Mouse (Mus musculus) left cerebral cortex, postnatal 36 days (tissue): Measurements from ENCODE around the gene Alkbh1. TPM values are rescaled to one million over a fixed set of nuclear protein-coding genes. Genes with fewer than 3 reads are reported as not detected.

ENCODE experiments used
- DNase-seq, 2 experiments: peaks; one replicate each; pipeline ENCODE4 v3.0.0; 2021 to 2022; ENCODE audit warnings: low spot score in 2 of 2, mixed read lengths in 1 of 2
- intact Hi-C: fragments of 180-260 bp; cut with DNase I; formaldehyde crosslinking; loops from one replicate; pipeline ENCODE4 v1.15.1; 2025
- total RNA-seq, 2 experiments: library from RNA; stranded (reverse); gene quantifications; 2 replicates each; pipeline ENCODE4 v1.2.3; 2021

Alkbh1 gene
- total RNA-seq, 2 experiments from 2014 or later: 14.6 to 19.0 TPM

- intact Hi-C loops: no loop called here
- DNase-seq: no peak
Measured at GRCm38 (mm10) chr12:87421708-87422507, 21.9 kb downstream of the Alkbh1 start.

DNA sequence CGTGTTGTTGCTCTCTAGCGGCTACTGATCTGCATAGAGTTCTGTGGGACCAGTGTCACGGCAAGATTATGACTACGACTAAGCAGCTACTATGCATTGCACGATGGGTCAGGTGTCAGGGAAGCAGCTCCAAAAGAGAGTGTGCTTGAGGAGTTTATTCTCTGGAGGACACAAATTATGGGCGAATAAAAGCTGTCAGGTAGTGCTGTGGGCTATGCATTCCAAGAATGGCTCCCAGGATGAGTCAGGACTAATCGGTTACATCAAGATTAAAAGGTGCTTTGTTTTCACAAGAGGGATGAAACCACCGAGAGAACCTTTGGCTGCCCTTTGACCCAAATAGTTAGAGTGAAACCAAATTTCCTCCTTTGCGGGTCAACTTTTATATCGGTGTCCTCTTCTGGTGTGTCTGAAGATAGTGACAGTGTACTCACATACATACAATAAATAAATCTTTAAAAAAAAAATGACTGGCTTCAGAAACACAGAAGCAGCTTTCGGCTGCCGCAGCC lies 23.8 kb downstream of the Alkbh1 start:
- no peak for DNase-seq
- intact Hi-C loops: no loop called here

GRCm38 (mm10) chr12:87418921-87419320 lies 24.9 kb downstream of the Alkbh1 start:
- DNase-seq: no peak
- intact Hi-C loops: no loop called here

GRCm38 (mm10) chr12:87416690-87417089 lies 27.1 kb downstream of the Alkbh1 start:
- DNase-seq: peak in 1 of 2 experiments; percentile 13
- intact Hi-C loops: no loop called here

- intact Hi-C loops: no loop called here
- DNase-seq: no peak
Measured at GRCm38 (mm10) chr12:87415358-87415757, 28.5 kb downstream of the Alkbh1 start.

- DNase-seq: peak; percentile 56 to 71
- intact Hi-C loops: no loop called here
Measured at GRCm38 (mm10) chr12:87413179-87413790, 30.5 kb downstream of the Alkbh1 start.

DNA sequence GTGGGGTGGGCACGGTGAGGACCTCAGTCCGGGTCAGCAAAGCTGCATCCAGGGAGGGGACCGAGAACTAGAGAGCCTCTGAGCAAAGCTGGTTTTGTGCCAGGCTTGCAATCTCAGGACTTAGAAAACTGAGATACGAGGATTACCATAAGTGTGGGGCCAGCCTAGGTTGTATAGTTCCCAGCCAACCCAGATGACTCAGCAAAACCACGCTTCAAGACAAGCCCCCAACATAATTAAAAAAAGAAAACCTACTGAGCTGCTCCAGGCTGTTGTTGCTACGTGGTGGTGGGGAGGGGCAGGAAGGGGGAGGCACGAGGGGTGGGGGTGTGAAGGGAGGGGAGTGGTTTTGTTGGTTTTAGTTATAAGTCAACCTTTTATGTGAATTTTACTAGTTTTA lies 32.8 kb downstream of the Alkbh1 start:
- intact Hi-C loops: no loop called here
- no peak for DNase-seq

DNA sequence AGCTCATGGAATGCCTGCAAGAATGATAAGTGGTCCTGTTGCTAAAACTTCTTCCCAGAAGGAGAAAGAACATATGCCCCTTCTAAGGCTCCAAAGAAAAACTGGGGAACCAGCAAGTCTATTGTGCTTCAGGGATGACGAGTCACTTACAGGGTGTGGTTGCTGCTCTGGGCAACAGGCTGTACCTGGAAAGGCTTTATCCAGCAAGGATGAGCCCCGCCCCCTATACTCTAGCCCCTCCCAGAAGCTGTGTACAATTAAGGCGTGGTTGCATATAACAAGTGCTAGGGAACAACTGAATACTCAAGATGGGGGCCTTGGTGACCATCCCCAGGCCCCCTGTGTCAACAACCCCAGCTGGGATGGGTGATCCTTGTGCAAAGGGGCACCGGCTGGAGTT lies 34.7 kb downstream of the Alkbh1 start:
- DNase-seq: no peak
- intact Hi-C loops: no loop called here

DNA sequence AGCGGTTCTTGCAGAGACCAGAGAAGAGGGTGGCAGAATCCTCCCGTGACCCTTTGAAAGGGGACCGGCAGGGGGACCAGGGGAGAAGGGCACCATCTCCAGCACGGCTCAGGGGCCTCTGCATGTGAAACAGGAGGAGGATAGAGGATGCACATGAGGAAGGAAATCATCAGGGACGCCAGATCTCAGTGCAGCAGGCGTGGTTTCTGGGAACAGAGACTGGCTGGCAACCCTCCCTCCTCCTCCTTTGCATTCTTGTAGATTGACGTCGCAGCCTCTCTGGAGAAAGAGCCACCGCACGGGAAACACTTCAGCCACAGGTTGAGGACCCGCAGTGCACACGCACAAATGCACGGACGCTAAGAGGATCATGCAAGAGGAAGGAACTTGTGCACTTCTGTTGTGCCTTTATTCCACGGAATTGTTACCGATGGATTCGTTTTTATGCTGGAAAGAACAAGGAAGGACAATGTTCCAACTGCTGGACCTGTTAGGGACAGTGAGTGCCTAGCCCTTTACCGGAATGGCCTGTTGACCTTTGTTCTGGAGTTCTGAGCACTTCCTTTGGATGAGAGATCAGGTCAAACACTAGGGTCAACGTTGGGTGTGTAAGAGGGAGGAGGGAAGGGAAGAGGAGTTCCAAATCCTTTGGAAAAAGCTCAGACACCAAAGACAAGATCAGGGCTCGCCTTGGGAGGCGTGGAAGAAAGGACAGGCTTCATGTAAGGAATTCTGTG lies 35.8 kb downstream of the Alkbh1 start:
- intact Hi-C loops: no loop called here
- no peak for DNase-seq

DNA sequence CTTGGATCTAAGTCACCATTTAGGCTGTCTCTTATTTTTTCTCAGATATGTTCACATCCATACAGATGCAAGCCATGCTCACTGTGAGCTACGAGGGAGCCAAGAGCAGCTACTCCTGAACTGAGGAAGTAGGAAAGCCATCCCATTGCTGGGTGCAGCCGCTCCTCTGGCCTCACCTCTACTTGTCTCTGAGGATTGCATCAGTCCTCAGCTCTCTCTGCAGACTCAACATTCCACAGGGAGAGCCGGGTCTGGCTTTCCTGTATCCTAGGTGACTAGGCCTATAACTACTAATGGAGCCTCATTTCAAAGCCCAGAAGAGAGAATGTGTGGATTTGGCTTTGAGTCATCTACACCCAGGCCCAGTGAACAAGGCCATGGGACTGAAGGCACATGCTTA lies 38.1 kb downstream of the Alkbh1 start:
- no peak for DNase-seq
- intact Hi-C loops: no loop called here

GRCm38 (mm10) chr12:87405165-87405564 lies 38.7 kb downstream of the Alkbh1 start:
- DNase-seq: no peak
- intact Hi-C loops: no loop called here

- intact Hi-C loops: no loop called here
Measured at GRCm38 (mm10) chr12:87401883-87402282, 41.9 kb downstream of the Alkbh1 start.

GRCm38 (mm10) chr12:87399119-87399819 lies 44.5 kb downstream of the Alkbh1 start:
- intact Hi-C loops: no loop called here
- DNase-seq: no peak

More at GRCm38 (mm10) chr12:87401883-87402282, 41.9 kb downstream of the Alkbh1 start:
- DNase-seq: no peak

DNA sequence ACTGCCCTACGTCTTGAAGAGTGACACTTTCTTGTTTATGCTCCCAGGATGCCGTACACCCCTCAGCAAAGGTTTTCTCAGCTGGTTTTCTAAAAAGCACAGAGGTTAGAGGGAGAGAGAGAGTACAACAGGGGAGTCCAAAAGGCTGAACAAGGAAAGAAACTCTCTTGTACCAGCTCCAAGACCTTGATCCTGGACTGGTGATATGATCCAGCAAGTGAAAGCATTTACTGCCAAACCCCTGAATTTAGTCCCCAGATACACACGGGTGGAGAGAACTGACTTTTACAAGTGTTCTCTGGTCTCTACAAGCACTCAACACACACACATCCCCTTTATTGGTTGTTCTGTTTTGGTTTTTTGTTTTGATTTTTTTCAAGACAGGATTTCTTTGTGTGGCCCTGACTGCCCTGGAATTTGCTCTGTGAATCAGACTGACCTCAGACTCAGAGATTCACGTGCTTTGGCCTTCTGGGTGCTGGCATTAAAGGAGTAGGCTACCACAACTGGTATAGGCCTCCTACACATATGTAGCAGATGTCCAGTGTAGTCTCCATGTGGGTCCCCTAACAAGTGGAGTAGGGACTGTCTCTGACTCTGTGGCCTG lies 45.9 kb downstream of the Alkbh1 start:
- no peak for DNase-seq
- intact Hi-C loops: no loop called here

GRCm38 (mm10) chr12:87397126-87397525 lies 46.7 kb downstream of the Alkbh1 start:
- intact Hi-C loops: no loop called here

DNA sequence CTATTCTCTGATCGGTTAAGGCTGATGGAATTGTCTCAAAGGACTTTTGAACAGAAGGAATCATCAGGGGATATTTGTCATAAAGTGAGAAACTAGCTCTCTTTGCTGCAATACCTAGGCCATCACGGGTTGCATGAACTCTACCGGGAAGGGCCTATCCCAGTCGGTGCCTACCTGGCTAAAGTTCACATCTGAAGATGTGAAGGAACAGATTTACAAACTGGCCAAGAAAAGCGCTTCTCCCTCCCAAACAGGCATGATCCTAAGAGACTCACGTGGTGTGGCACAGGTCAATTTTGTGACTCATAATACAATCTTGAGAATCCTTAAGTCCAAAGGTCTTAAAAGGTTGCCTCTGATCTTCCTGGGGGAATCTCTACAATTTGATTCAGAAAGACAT lies 49.5 kb downstream of the Alkbh1 start:
- no peak for DNase-seq
- intact Hi-C loops: no loop called here

More at GRCm38 (mm10) chr12:87397126-87397525, 46.7 kb downstream of the Alkbh1 start:
- DNase-seq: no peak

DNA sequence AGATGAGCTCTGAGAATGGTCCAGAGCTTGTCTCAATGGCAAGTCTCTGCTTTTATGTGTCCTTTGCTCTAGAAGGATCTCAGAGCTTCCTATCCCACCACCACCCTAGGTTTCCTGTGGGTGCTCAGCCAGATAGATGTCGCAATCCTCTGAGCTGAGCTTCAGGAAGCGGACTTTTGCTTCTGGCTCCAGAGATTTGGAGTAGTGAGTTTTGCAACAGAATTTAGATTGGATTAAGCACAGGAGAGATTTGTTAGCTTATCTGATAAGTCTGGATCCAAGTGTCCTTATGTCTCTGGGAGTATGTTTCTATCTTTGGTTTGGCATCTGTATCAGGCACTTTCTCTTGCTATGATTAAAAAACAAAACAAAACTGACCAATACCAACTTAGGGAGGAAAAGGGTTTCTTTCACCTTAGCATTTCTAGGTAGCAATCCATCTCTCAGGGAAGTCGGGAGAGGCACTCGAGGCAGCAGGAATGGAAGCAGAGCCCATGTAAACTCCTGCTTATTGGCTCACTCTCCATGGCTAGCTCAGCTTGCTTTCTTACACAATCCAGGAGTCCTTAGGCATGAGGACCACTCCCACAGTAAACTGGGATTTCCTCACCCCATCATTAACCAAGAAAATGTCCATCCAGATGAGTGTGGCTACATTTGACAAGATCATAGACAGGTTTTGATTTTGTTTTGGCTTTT lies 50.2 kb downstream of the Alkbh1 start:
- intact Hi-C loops: no loop called here
- DNase-seq: no peak

DNA sequence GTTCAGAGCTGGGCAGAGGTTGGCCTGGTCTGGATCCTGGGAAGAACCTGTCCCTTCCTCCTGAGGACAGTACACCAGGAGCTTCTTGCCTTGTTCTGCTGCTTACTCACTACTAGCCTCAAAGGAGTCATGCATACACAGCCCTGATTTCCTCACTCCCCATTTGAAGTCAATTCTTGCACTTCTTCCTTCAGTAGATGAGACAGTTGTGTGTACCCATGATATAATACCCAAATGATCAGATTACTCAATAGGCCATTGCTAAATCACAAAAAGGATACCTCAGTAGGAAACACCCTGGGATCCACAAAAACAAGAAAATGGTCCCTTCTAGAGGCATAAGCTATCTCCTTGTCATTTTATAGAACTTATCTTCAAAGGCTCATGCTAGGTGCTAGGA lies 52.5 kb downstream of the Alkbh1 start:
- intact Hi-C loops: no loop called here
- DNase-seq: no peak

DNA sequence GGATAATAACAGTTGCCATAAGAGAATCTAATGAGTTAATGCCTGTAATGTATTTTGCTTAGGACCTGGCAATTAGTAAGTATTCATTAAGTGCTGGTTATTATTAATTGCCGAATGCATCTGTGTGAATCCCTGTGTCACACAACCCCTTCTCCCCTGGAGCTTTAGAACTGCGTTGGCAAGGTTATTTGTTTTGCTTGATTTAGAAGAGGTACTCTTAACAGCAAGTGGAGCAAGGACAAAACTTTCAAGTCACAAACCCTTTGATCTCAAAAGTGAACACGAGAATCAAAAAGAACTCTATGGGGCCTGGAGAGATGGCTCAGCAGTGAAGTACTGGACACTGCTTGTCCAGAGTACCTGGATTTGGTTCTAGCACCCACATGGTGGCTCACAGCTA lies 54.6 kb downstream of the Alkbh1 start:
- DNase-seq: no peak
- intact Hi-C loops: no loop called here
